Mouse (Mus musculus) embryonic fibroblast, embryonic 13.5 days (primary cell): ENCODE measurements around the gene Nanp.

ENCODE experiments used
- CTCF ChIP-seq: IDR thresholded peaks from 2 replicates; pipeline ENCODE4 v1.5.1; 2011; ENCODE audit warnings: mild to moderate bottlenecking, control low read depth, low read length, moderate library complexity, borderline replicate concordance; ENCODE audit not compliant: insufficient read depth
- POLR2A ChIP-seq: IDR thresholded peaks from 2 replicates; pipeline ENCODE4 v1.6.1; 2011; ENCODE audit warnings: low read depth, mild to moderate bottlenecking, control low read depth, low read length, moderate library complexity

- no peak for TF ChIP-seq CTCF
- TF ChIP-seq POLR2A, result no peak
Observed at GRCm38 (mm10) chr2:151015316-151015715, 23.9 kb downstream of the Nanp start.
